Mouse (Mus musculus) limb, embryonic 15.5 days (tissue): ENCODE measurements at regions not wholly inside any gene's neighbourhood (a gene's known extent, or its start where the extent isn't known, plus 50 kb on each side); places are given as distances from the start of the nearest gene placed in this dataset.
"Not testable (repeated sequence)": the region's sequence is repeated elsewhere in the genome, so short reads cannot be mapped to it uniquely, and the experiment has no call there.

Experiments
- ATAC-seq: fragments of 200-750 bp; cut with Nextera tagmentation; 2 replicates; pipeline ENCODE4 v1.8.0; 2017; ENCODE audit warnings: low read depth, moderate TSS enrichment; ENCODE audit not compliant: insufficient number of reproducible peaks, low FRiP score, low TSS enrichment
- H3K27ac ChIP-seq: fragments of 300-500 bp; sonication (generic); 2 replicates; pipeline ENCODE4 v1.5.1; 2015; ENCODE audit warnings: moderate library complexity, mild to moderate bottlenecking, inconsistent platforms
- H3K27me3 ChIP-seq: fragments of 300-500 bp; sonication (generic); 2 replicates; pipeline ENCODE4 v1.6.1; 2015; ENCODE audit warnings: inconsistent platforms
- H3K36me3 ChIP-seq: fragments of 300-500 bp; sonication (generic); 2 replicates; pipeline ENCODE4 v1.6.1; 2015; ENCODE audit warnings: inconsistent platforms
- H3K4me1 ChIP-seq: fragments of 300-500 bp; sonication (generic); 2 replicates; pipeline ENCODE4 v1.6.1; 2015; ENCODE audit warnings: inconsistent platforms
- H3K4me2 ChIP-seq: fragments of 300-500 bp; sonication (generic); 2 replicates; pipeline ENCODE4 v1.6.1; 2015; ENCODE audit warnings: mild to moderate bottlenecking, inconsistent platforms
- H3K4me3 ChIP-seq: fragments of 300-500 bp; sonication (generic); 2 replicates; pipeline ENCODE4 v1.5.1; 2015; ENCODE audit warnings: mild to moderate bottlenecking, inconsistent platforms
- H3K9ac ChIP-seq: fragments of 300-500 bp; sonication (generic); 2 replicates; pipeline ENCODE4 v1.6.1; 2015; ENCODE audit warnings: inconsistent platforms
- H3K9me3 ChIP-seq: fragments of 300-500 bp; sonication (generic); 2 replicates; pipeline ENCODE4 v1.6.1; 2016; ENCODE audit warnings: inconsistent platforms
- WGBS: fragments of 180-500 bp; shearing (Covaris S2); methylation state at CpG from one replicate; pipeline ENCODE4 v1.1.7; 2015; 5-methylcytosine and 5-hydroxymethylcytosine counted together

DNA sequence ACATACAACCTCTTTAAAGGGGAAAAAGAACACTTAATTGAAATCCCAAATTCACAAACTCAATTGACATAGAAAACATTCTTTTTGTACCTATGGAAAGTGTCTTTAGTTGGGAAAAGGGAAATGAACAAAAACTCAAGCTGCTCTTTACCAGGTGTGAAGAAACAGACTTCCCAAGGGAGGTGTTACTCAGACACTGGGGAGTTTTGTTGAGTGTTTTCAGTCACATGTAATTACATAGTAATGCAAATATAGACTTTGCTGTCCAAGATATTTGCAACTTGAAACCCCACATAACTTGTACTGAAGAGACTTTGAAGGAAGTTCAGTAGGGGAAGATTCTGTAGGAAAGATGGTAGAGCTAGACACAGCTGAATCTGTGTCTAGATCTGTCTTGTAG, 547.7 kb upstream of the Zfp960 start:
- Histone ChIP-seq H3K27me3 (no peaks in the 10 kb centered on the region), H3K9me3 (no peaks in the 10 kb centered on the region), H3K9ac (no peak overlapping the region), H3K36me3 (no peaks in the 10 kb centered on the region), H3K4me1 (no peaks in the 10 kb centered on the region), H3K27ac (no peak overlapping the region), H3K4me3 (no peak overlapping the region), H3K4me2 (no peak overlapping the region)
- ATAC-seq, result no peak

DNA sequence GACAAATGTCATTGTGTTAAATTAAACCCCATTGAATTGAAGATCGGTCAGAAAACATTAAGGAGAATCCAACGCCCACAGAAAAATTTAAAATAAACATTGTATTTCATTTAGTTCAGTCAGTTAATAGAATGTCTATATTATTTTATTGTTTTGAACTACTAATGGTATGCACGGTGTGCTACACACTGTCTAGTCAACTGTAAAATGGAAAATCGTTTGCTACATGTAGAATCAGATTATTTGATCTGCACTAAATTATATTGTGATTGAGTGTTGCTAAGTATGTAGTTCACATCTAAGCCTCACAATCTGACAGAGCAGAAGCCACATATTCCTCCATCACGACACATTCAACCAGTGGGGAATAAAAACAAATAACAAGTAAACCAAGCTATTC, 570.0 kb upstream of the Zfp960 start:
- H3K9me3 ChIP-seq, result no peaks in the 10 kb centered on the region
- H3K4me2 ChIP-seq, result no peak overlapping the region
- WGBS, result 81% methylated on average over 5 of the region's 5 CpGs
- no peaks in the 10 kb centered on the region for H3K36me3 ChIP-seq
- no peak for ATAC-seq
- no peak overlapping the region for H3K27ac ChIP-seq
- H3K4me3 ChIP-seq, result no peak overlapping the region
- no peaks in the 10 kb centered on the region for H3K27me3 ChIP-seq
- H3K9ac ChIP-seq, result no peak overlapping the region
- no peaks in the 10 kb centered on the region for H3K4me1 ChIP-seq

DNA sequence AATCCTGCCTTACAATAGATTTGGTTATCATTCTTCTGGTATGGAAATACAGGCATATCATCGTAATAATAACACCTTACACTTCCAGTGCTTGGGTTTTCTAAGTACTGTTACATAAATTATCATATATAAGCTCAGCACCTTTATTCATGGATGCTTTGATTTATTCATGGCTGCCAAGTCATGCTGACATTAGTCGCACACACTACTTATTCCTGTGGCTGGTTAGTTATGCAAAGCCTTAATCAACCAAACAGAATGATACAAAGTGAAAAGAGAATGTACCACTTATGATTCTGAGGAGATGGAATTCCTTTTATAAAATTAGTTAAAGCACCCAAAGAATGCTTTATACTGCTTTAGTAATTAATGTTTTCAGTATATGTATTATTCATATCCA, 570.4 kb upstream of the Zfp960 start:
- 89% methylated on average over 2 of the region's 2 CpGs for WGBS
- H3K9ac ChIP-seq, result no peak overlapping the region
- H3K4me2 ChIP-seq, result no peak overlapping the region
- H3K27me3 ChIP-seq, result no peaks in the 10 kb centered on the region
- no peaks in the 10 kb centered on the region for H3K4me1 ChIP-seq
- H3K36me3 ChIP-seq, result no peaks in the 10 kb centered on the region
- ATAC-seq, result no peak
- no peaks in the 10 kb centered on the region for H3K9me3 ChIP-seq
- no peak overlapping the region for H3K27ac ChIP-seq
- no peak overlapping the region for H3K4me3 ChIP-seq

DNA sequence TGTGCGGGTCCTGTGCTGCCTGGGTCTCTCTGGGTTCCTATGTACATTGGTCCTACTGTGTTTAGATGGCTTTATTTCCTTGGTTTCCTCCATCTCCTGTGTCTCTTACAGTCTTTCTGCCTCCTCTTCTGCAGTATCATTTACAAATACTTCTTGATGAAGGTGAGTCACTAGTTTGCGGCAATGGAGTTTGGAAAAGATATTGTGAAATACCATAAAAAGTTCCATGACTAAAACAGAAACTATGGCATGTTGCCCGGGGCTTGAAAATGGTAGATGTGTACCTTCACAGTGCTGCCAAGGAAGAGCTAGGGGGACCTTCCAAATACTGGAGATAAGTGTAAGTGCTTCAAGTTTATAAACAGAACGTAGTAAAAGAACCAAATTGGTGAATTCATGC, 571.4 kb upstream of the Zfp960 start:
- WGBS, result 83% methylated on average over 4 of the region's 4 CpGs
- Histone ChIP-seq H3K36me3 (no peaks in the 10 kb centered on the region), H3K4me1 (no peaks in the 10 kb centered on the region), H3K9ac (no peak overlapping the region), H3K9me3 (no peaks in the 10 kb centered on the region), H3K27me3 (no peaks in the 10 kb centered on the region), H3K4me3 (no peak overlapping the region), H3K4me2 (no peak overlapping the region), H3K27ac (no peak overlapping the region)
- ATAC-seq, result no peak

DNA sequence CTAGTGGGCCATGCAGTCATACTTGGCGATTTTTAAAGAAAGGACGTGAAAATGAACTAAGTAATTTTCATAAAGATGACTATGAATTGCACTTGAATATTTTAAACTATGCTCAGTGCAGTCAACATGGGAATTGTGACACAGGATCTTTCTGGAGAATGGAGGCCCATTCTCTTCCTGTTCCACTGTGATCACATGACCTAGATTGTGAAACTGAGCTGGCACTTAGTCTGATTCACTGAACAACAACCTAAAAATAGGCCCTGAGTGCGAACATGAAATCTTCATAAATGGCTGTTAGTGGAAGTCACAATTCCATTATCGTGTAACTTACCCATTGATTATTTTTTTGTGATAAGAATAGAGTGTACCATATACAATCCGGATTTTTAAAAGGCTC, 577.6 kb upstream of the Zfp960 start:
- 87% methylated on average over 5 of the region's 5 CpGs for WGBS
- no peak for ATAC-seq
- H3K4me2 ChIP-seq, result no peak overlapping the region
- no peaks in the 10 kb centered on the region for H3K9me3 ChIP-seq
- H3K4me3 ChIP-seq, result no peak overlapping the region
- H3K27ac ChIP-seq, result no peak overlapping the region
- H3K27me3 ChIP-seq, result no peaks in the 10 kb centered on the region
- no peak overlapping the region for H3K9ac ChIP-seq
- H3K4me1 ChIP-seq, result no peaks in the 10 kb centered on the region
- H3K36me3 ChIP-seq, result no peaks in the 10 kb centered on the region

DNA sequence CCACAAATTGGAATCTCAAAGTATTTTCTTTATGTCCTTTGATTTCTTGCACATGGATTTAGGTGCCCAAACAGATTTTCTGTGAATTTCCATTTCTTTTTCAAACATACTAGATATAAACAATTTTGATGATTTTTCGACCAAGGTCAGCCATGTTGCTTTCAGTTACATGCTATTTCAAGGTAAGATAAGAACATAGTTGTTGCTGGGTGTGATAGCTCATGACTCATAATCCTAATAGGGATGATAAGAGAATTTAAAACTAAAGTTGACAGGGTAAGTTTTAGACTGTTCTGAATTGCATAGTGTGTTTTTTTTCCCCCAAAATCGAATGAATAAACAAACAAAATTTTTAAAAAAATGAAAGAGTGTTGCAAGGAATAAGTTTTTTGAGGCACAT, 579.9 kb upstream of the Zfp960 start:
- H3K4me2 ChIP-seq, result no peak overlapping the region
- no peaks in the 10 kb centered on the region for H3K27me3 ChIP-seq
- WGBS, result 83% methylated on average over 2 of the region's 2 CpGs
- no peaks in the 10 kb centered on the region for H3K36me3 ChIP-seq
- no peak overlapping the region for H3K4me3 ChIP-seq
- no peaks in the 10 kb centered on the region for H3K4me1 ChIP-seq
- no peak for ATAC-seq
- H3K9me3 ChIP-seq, result no peaks in the 10 kb centered on the region
- H3K9ac ChIP-seq, result no peak overlapping the region
- no peak overlapping the region for H3K27ac ChIP-seq

DNA sequence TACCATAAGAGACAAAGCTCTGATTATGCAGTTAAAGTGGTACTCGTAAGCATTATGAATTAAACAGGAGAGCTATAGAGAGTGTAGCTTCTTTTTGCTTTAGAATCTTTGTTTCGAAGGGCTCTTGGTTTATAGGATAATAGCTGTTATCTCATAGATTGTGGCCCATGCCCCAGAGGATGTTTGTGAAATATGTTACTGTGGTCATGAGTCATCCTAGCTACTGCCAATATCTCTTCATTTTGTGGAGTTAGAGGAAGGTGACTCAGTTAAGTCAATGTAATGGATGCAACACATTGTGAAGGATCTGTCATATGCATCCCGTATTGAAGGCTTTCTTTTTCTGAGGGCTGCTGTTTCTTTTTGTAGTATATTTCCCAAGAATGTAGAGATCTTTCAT, 582.2 kb upstream of the Zfp960 start:
- Histone ChIP-seq H3K4me3 (no peak overlapping the region), H3K27me3 (no peaks in the 10 kb centered on the region), H3K4me1 (no peaks in the 10 kb centered on the region), H3K4me2 (no peak overlapping the region), H3K9ac (no peak overlapping the region), H3K27ac (no peak overlapping the region), H3K36me3 (no peaks in the 10 kb centered on the region), H3K9me3 (no peaks in the 10 kb centered on the region)
- no peak for ATAC-seq
- whole genome bisulfite sequencing, result 89% methylated on average over 3 of the region's 3 CpGs

DNA sequence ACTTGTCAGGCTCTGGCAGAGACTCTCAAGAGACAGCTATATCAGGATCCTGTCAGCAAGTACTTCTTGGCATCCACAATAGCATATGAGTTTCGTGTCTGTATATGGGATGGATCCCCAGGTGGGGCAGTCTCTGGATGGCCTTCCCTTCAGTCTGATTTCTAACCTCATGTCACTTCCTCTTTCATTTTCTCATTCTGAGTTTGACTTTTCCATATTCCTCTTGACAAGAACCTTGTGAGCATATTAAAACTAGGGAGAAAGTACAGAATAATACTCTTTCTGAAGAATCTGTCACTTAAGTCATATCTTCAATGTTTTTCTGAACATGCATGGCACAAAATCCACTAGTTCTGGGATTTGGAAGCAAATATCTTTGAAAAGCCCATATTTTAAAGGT, 583.3 kb upstream of the Zfp960 start:
- Histone ChIP-seq H3K9me3 (no peaks in the 10 kb centered on the region), H3K4me1 (no peaks in the 10 kb centered on the region), H3K27me3 (no peaks in the 10 kb centered on the region), H3K4me3 (no peak overlapping the region), H3K27ac (no peak overlapping the region), H3K9ac (no peak overlapping the region), H3K36me3 (no peaks in the 10 kb centered on the region), H3K4me2 (no peak overlapping the region)
- no peak for ATAC-seq
- 77% methylated on average over 1 of the region's 1 CpGs for WGBS

DNA sequence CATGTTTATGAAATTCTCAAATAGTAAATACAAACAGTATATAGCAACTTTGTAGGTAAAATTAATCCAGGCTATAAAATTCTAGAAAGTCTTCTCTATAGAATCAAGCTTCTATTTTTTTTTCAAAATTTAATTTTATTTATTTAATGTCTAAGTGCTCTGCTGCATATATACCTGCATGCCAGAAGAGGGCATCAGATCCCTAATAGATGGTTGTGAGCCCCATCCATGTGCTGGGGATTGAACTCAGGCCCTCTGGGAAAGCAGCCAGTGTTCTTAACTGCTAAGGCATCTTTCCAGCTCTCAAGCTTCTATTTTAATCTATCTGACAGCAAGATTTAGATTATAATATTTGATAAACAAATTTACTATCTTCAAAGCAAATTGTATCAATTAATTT, 602.7 kb upstream of the Zfp960 start:
- no peaks in the 10 kb centered on the region for H3K4me1 ChIP-seq
- no peak for ATAC-seq
- H3K9ac ChIP-seq, result no peak overlapping the region
- no peaks in the 10 kb centered on the region for H3K9me3 ChIP-seq
- no peak overlapping the region for H3K4me3 ChIP-seq
- no peak overlapping the region for H3K4me2 ChIP-seq
- no peaks in the 10 kb centered on the region for H3K36me3 ChIP-seq
- H3K27me3 ChIP-seq, result no peaks in the 10 kb centered on the region
- H3K27ac ChIP-seq, result no peak overlapping the region

DNA sequence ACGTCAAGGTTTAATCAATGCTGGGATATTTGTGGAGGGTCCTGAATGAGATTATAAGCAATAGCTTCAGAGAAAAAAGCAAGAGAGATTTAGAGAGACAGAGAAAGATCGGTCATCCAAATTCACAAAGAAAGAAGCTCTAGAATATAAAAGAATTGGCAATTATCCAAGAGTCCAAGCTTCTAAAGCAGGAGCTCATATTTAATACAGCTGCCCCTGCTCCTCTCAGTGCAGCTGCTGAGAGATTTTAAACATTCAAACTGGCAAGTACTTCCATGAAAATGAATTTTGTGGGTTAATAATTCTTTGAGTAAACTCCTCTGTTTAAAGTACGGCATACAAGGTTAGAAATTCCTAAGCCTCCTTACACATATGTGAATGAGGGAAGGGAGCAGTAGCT, 610.8 kb upstream of the Zfp960 start:
- no peak overlapping the region for H3K27ac ChIP-seq
- H3K4me3 ChIP-seq, result no peak overlapping the region
- H3K9me3 ChIP-seq, result no peaks in the 10 kb centered on the region
- ATAC-seq, result no peak
- no peak overlapping the region for H3K9ac ChIP-seq
- no peaks in the 10 kb centered on the region for H3K27me3 ChIP-seq
- H3K36me3 ChIP-seq, result no peaks in the 10 kb centered on the region
- 53% methylated on average over 3 of the region's 3 CpGs for WGBS
- H3K4me2 ChIP-seq, result no peak overlapping the region
- no peaks in the 10 kb centered on the region for H3K4me1 ChIP-seq

DNA sequence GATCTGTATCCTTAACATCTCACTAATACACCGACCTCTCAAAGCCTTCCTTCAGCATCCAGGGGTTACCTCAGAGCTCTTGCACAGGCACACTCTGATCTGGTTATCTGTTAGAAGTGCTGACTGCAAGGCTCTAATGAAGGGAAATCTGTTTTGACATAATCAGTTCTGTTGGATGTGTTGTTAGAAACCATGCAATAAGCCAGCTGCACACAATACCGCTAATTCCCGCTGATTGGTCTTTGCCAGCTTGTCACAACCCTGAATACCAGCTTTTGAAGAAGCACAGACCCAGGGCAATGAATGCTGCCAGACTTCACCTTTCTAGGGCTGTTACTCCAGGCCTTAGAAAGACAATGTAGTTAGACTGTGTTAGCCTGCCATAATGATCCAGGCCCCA, 613.7 kb upstream of the Rgmb start:
- no peak for ATAC-seq
- Histone ChIP-seq H3K4me3 (no peak overlapping the region), H3K27ac (no peak overlapping the region), H3K36me3 (no peaks in the 10 kb centered on the region), H3K4me1 (no peaks in the 10 kb centered on the region), H3K9me3 (no peaks in the 10 kb centered on the region), H3K27me3 (no peaks in the 10 kb centered on the region), H3K4me2 (no peak overlapping the region), H3K9ac (no peak overlapping the region)
- 73% methylated on average over 3 of the region's 3 CpGs for whole genome bisulfite sequencing

DNA sequence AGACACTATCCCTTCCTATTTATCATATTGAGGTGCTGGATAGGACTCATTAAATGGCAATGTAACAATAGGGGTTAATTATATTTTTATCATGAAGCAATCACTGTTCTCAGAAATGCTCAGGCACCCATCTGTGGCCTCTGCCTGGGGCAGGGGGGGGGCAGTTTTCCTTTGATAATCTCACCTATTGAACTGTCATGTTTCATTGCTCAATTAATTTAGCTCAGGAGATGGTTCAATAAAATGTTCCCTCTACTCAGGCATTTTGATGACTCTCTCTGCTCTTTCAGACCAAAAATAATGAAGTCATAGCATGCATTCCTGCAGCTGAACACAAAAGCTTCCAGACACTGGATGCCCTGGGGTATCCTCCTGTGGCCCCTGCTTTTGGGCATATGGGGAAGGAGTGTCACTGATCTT, 564.4 kb upstream of the Rgmb start:
- no peak for ATAC-seq
- no peak overlapping the region for H3K4me2 ChIP-seq

DNA sequence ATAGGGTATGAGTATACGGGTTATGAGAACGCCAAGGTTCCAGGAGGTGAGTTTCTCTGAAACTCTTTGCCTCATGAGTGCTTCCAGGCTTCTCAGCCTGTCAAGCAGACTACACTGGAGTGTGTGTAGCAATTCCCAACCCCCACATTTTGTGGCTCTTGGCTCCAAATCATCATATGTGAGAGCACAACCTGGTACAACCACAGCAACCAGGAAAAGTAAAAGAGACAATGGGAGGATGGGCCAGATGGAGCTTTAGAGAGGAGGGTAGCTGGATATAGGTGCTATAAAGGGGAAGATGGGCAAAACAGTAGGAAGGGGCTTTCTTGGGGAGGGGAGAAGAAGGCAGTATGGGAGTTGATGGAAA, 544.0 kb upstream of the Rgmb start:
- H3K27me3 ChIP-seq, H3K9me3 ChIP-seq, H3K36me3 ChIP-seq, ATAC-seq, H3K4me2 ChIP-seq, H3K27ac ChIP-seq, H3K4me3 ChIP-seq, H3K9ac ChIP-seq, H3K4me1 ChIP-seq: not testable (repeated sequence)
- WGBS, result 91% methylated on average over 2 of the region's 2 CpGs

More for the DNA sequence above, 564.4 kb upstream of the Rgmb start:
- no peak overlapping the region for H3K27ac ChIP-seq
- H3K4me1 ChIP-seq, result no peaks in the 10 kb centered on the region
- H3K4me3 ChIP-seq, result no peak overlapping the region
- no peak overlapping the region for H3K9ac ChIP-seq
- H3K27me3 ChIP-seq, result no peaks in the 10 kb centered on the region
- no peaks in the 10 kb centered on the region for H3K9me3 ChIP-seq
- no peaks in the 10 kb centered on the region for H3K36me3 ChIP-seq
